ENCODE assay signal across 7 mouse cellular contexts in genomic region chr5:43665144-43665543, GRCm38 (mm10). TPM values are rescaled to one million over a fixed set of nuclear protein-coding genes. Genes with fewer than 3 reads are reported as not detected.
DNase-seq lines count a peak whose midpoint lies in the region; ATAC-seq and TF ChIP-seq lines count a peak whose summit lies in the region.

No protein-coding gene starts in this region.

- TF ChIP-seq CTCF in stomach, postnatal 0 days (IDR thresholded peaks at IDR 0.05; ENCODE audit: low read depth), result no peak

- H3K9me3 ChIP-seq in forebrain, embryonic 10.5 days, result no peaks in the 10 kb centered on the region
- H3K9me3 ChIP-seq in hindbrain, embryonic 10.5 days, result no peaks in the 10 kb centered on the region
- no peaks in the 10 kb centered on the region for H3K9me3 ChIP-seq in lung, embryonic 16.5 days (ENCODE audit: control insufficient read depth, low read length)
- H3K9me3 ChIP-seq in stomach, postnatal 0 days (ENCODE audit: control insufficient read depth, low read length), result no peaks in the 10 kb centered on the region

- 23% methylated on average over 5 of the region's 5 CpGs for WGBS in forebrain, embryonic 10.5 days
- WGBS in hindbrain, embryonic 10.5 days, result 24% methylated on average over 5 of the region's 5 CpGs
- 13% methylated on average over 5 of the region's 5 CpGs for whole genome bisulfite sequencing in lung, embryonic 16.5 days
- 20% methylated on average over 5 of the region's 5 CpGs for WGBS in stomach, postnatal 0 days

- ATAC-seq in lung, embryonic 16.5 days (ENCODE audit: low read depth), result 0 out of 2 replicates have a peak, but pooled peaks have one; percentile 27
- 0 out of 2 replicates have a peak, but pooled peaks have one; percentile 47 for ATAC-seq in stomach, postnatal 0 days (ENCODE audit: low FRiP score, low TSS enrichment)
- ATAC-seq in activated CD4-positive, CD25-positive, alpha-beta regulatory T cell, adult 4 months, result no peak

- peak overlapping the region; percentile 50 for H3K4me2 ChIP-seq in lung, embryonic 16.5 days (ENCODE audit: low read depth, low read length)
- H3K4me2 ChIP-seq in stomach, postnatal 0 days (replicated peaks; ENCODE audit: low read depth), result peak overlapping the region; percentile 21

- no peaks in the 10 kb centered on the region for H3K27me3 ChIP-seq in forebrain, embryonic 10.5 days (ENCODE audit: poor library complexity, severe bottlenecking)
- H3K27me3 ChIP-seq in hindbrain, embryonic 10.5 days (ENCODE audit: insufficient read depth, poor library complexity, severe bottlenecking), result no peaks in the 10 kb centered on the region
- H3K27me3 ChIP-seq in lung, embryonic 16.5 days (ENCODE audit: control insufficient read depth, insufficient read depth, low read depth, low read length), result no peaks in the 10 kb centered on the region
- no peaks in the 10 kb centered on the region for H3K27me3 ChIP-seq in stomach, postnatal 0 days (ENCODE audit: control insufficient read depth, insufficient read depth, low read length)

- H3K4me3 ChIP-seq in forebrain, embryonic 10.5 days, result peak overlapping the region; percentile 36
- H3K4me3 ChIP-seq in hindbrain, embryonic 10.5 days, result 0 out of 2 replicates have a peak overlapping the region, but pooled peaks have one; percentile 22
- peak overlapping the region; percentile 34 for H3K4me3 ChIP-seq in lung, embryonic 16.5 days (ENCODE audit: low read length)
- H3K4me3 ChIP-seq in stomach, postnatal 0 days (ENCODE audit: low read depth, low read length), result no peak overlapping the region

- TF ChIP-seq EP300 in stomach, postnatal 0 days (optimal IDR thresholded peaks at IDR 0.05), result no peak

- peaks cover 43% of the 10 kb centered on the region for H3K4me1 ChIP-seq in forebrain, embryonic 10.5 days
- peaks cover 42% of the 10 kb centered on the region for H3K4me1 ChIP-seq in hindbrain, embryonic 10.5 days (replicated peaks)
- peaks cover 27% of the 10 kb centered on the region for H3K4me1 ChIP-seq in lung, embryonic 16.5 days (replicated peaks; ENCODE audit: control insufficient read depth, insufficient read depth, low read length)
- no peaks in the 10 kb centered on the region; the same call in 1 of the 2 replicates for H3K4me1 ChIP-seq in stomach, postnatal 0 days (replicated peaks; ENCODE audit: control insufficient read depth, insufficient read depth)

- peak; percentile 59 for DNase-seq in embryo, embryonic 10.5 days (ENCODE audit: low spot score)
- DNase-seq in forebrain, embryonic 10.5 days (ENCODE audit: extremely low spot score, low spot score), result peak; percentile 25
- no peak for DNase-seq in hindbrain, embryonic 10.5 days (ENCODE audit: low spot score)
- DNase-seq in stomach, postnatal 0 days (ENCODE audit: low spot score), result no peak
- no peak for DNase-seq in right cerebral cortex, adult 2 months (ENCODE audit: low spot score in 2 of 2)

- no peaks in the 10 kb centered on the region for H3K36me3 ChIP-seq in forebrain, embryonic 10.5 days (replicated peaks)
- H3K36me3 ChIP-seq in hindbrain, embryonic 10.5 days, result no peaks in the 10 kb centered on the region
- no peaks in the 10 kb centered on the region for H3K36me3 ChIP-seq in lung, embryonic 16.5 days (ENCODE audit: control insufficient read depth, insufficient read depth, low read length)
- H3K36me3 ChIP-seq in stomach, postnatal 0 days (ENCODE audit: control insufficient read depth, insufficient read depth, low read length), result 0 out of 2 replicates have a peak, but pooled peaks cover 2% of the 10 kb centered on the region

- peak overlapping the region; percentile 28; the same call in 1 of the 2 replicates for H3K9ac ChIP-seq in lung, embryonic 16.5 days (ENCODE audit: low read length)
- H3K9ac ChIP-seq in stomach, postnatal 0 days (ENCODE audit: low read length), result no peak overlapping the region

- H3K27ac ChIP-seq in forebrain, embryonic 10.5 days, result peak overlapping the region; percentile 62; the same call in 1 of the 2 replicates
- no peak overlapping the region for H3K27ac ChIP-seq in hindbrain, embryonic 10.5 days
- H3K27ac ChIP-seq in lung, embryonic 16.5 days (ENCODE audit: low read length), result no peak overlapping the region
- H3K27ac ChIP-seq in stomach, postnatal 0 days (replicated peaks), result no peak overlapping the region

RNA-seq across cellular contexts. Expression of gene Cc2d2a, which starts 3.0 kb away (rescaled TPM):
- 9.3 and 9.8 TPM in 2 replicates for polyA plus RNA-seq in forebrain, embryonic 10.5 days (2016; fragmentation: Nextera tagmentation; extraction: Ambion mirVana)
- 8.5 and 9.8 TPM in 2 replicates for polyA plus RNA-seq in hindbrain, embryonic 10.5 days (2016; fragmentation: Nextera tagmentation; extraction: Ambion mirVana)
- 16.0 and 16.4 TPM in 2 replicates for polyA plus RNA-seq in lung, embryonic 16.5 days (2015; fragmentation: Nextera tagmentation; extraction: Ambion mirVana)
- polyA plus RNA-seq in stomach, postnatal 0 days (2015; fragmentation: Nextera tagmentation; extraction: Ambion mirVana), result 4.7 and 5.5 TPM in 2 replicates
- polyA plus RNA-seq in activated CD4-positive, CD25-positive, alpha-beta regulatory T cell, adult 4 months (2017; shearing (Covaris generic)), result 1 to 10 TPM; 1.3 TPM

Comparison
In these comparisons a context has a peak if more than half of its experiments do, and no peak if none do; other contexts are left out.
1. DNase-seq: peak in embryo, embryonic 10.5 days (single experiment) and forebrain, embryonic 10.5 days (single experiment); none in hindbrain, embryonic 10.5 days (single experiment), stomach, postnatal 0 days (single experiment) and right cerebral cortex, adult 2 months (0 of 2).